Mouse (Mus musculus) thymus, adult 2 months (tissue): ENCODE measurements around the gene Mia2.

Experiments used
- CTCF ChIP-seq: fragments of 200-500 bp; IDR thresholded peaks from 2 replicates; pipeline ENCODE4 v1.5.1; 2012; ENCODE audit warnings: mild to moderate bottlenecking, control low read depth, low read length, moderate library complexity, borderline replicate concordance; ENCODE audit not compliant: control insufficient read depth, poor library complexity, insufficient read depth; ENCODE audit errors: extremely low read depth
- POLR2A ChIP-seq: fragments of 200-500 bp; IDR thresholded peaks from 2 replicates; pipeline ENCODE4 v1.6.1; 2012; ENCODE audit warnings: mild to moderate bottlenecking, low read length, control low read depth, moderate library complexity; ENCODE audit not compliant: control insufficient read depth, poor library complexity, insufficient read depth; ENCODE audit errors: extremely low read depth

DNA sequence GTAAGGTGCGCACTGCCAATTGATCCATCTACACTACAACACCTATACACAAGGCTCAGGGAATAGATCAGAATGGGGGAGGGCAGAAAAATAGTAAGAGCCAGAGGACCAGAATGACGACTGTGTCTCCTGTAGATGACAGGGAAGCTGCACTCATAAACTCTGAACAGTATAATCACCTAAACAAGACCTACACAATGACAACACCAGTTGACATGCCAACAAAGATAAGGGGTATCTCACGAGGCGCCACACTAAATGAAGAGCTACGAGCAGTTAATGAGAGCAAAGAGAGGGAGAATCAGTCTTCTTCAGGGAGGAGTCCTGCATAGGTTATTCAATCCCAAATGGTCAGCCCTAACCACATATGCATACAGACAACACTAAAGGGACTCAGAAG is 42.4 kb upstream of the Mia2 start:
- no peak for TF ChIP-seq POLR2A
- no peak for TF ChIP-seq CTCF
